Mouse (Mus musculus) liver, postnatal 0 days (tissue): ENCODE measurements around the gene Tacc2.

Source experiments
- CTCF ChIP-seq: sonication (generic); IDR thresholded peaks from 2 replicates; pipeline ENCODE4 v1.5.1; 2016; ENCODE audit warnings: antibody characterized with exemption, low read depth
- EP300 ChIP-seq: IDR thresholded peaks from 2 replicates; pipeline ENCODE4 v1.6.1; 2016; ENCODE audit warnings: antibody characterized with exemption, low read depth, mild to moderate bottlenecking

DNA sequence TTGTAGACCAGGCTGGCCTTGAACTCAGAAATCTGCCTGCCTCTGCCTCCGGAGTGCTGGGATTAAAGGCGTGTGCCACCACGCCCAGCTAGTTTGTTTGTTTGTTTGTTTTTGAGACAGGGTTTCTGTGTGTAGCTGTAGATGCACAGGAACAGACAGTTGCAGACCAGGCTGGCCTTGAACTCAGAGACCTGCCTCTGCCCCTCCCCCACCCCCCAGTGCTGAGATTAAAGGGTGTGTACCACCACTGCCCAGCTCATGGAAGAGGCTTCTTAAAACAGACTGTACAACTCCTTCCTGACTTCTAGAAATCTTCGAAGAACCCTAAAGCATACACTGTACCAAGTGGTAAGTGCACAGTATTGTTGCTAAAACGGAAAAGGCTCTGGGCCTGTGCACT, 31.8 kb upstream of the Tacc2 start:
- TF ChIP-seq EP300 (no peak), CTCF (no peak)
